Mouse (Mus musculus) neural tube, embryonic 10.5 days (tissue): ENCODE results near the gene Arhgef2.
"Not testable (repeated sequence)": the region's sequence is repeated elsewhere in the genome, so short reads cannot be mapped to it uniquely, and the experiment has no call there.

Source experiments
- DNase-seq: peaks from one replicate; pipeline ENCODE4 v3.0.0-alpha.2; 2017; ENCODE audit warnings: low spot score; ENCODE audit errors: extremely low spot score

Gene Arhgef2

GRCm38 (mm10) chr3:88590246-88590645 lies 15.5 kb upstream of the Arhgef2 start:
- DNase-seq: no peak

GRCm38 (mm10) chr3:88591044-88591443 lies 14.7 kb upstream of the Arhgef2 start:
- DNase-seq: no peak

- DNase-seq: no peak
Measured at GRCm38 (mm10) chr3:88591950-88592731, 13.6 kb upstream of the Arhgef2 start.

GRCm38 (mm10) chr3:88592942-88593576 lies 12.7 kb upstream of the Arhgef2 start:
- DNase-seq: no peak

GRCm38 (mm10) chr3:88593893-88594580 lies 11.7 kb upstream of the Arhgef2 start:
- DNase-seq: no peak

GRCm38 (mm10) chr3:88596547-88596946 lies 9.2 kb upstream of the Arhgef2 start:
- not testable (repeated sequence) for DNase-seq

- no peak for DNase-seq
Measured at GRCm38 (mm10) chr3:88602466-88602865, 3.3 kb upstream of the Arhgef2 start.

GRCm38 (mm10) chr3:88603714-88604161 lies 2.0 kb upstream of the Arhgef2 start:
- peak; percentile 56 for DNase-seq

GRCm38 (mm10) chr3:88604863-88605262 lies 903 bp upstream of the Arhgef2 start:
- DNase-seq: no peak

- peak; percentile 97 for DNase-seq
Measured at GRCm38 (mm10) chr3:88607065-88607757, 1.4 kb downstream of the Arhgef2 start.

- DNase-seq: no peak
Measured at GRCm38 (mm10) chr3:88607758-88608138, 2.0 kb downstream of the Arhgef2 start.

GRCm38 (mm10) chr3:88609066-88609465 lies 3.3 kb downstream of the Arhgef2 start:
- no peak for DNase-seq

- DNase-seq: no peak
Measured at GRCm38 (mm10) chr3:88614418-88614817, 8.7 kb downstream of the Arhgef2 start.

GRCm38 (mm10) chr3:88615117-88615516 lies 9.4 kb downstream of the Arhgef2 start:
- DNase-seq: no peak

- DNase-seq: no peak
Measured at GRCm38 (mm10) chr3:88615902-88616391, 10.2 kb downstream of the Arhgef2 start.

GRCm38 (mm10) chr3:88616951-88617500 lies 11.3 kb downstream of the Arhgef2 start:
- no peak for DNase-seq

GRCm38 (mm10) chr3:88618074-88618871 lies 12.5 kb downstream of the Arhgef2 start:
- no peak for DNase-seq

GRCm38 (mm10) chr3:88619113-88620097 lies 13.6 kb downstream of the Arhgef2 start:
- DNase-seq: no peak
